Mouse (Mus musculus): ENCODE data around the gene 1810055G02Rik. TPM values are rescaled to one million over a fixed set of nuclear protein-coding genes. Genes with fewer than 3 reads are reported as not detected.

Gene 1810055G02Rik
- total and polyA plus RNA-seq, 3 experiments, result 7.3 to 22.4 (median 12.5) TPM

- H3K27me3 ChIP-seq (ENCODE audit: insufficient read depth, low read length), result peaks cover 21% of the 10 kb centered on the region
- DNase-seq (ENCODE audit: low spot score), result peak; percentile 18
- peak within 1 kb of the TSS; percentile 92 for H3K4me3 ChIP-seq (ENCODE audit: low read depth, low read length)
- no peak for TF ChIP-seq TAL1 (conservative IDR thresholded peaks at IDR 0.05; ENCODE audit: low read depth, low read length)
- no peak for TF ChIP-seq GATA1 (IDR thresholded peaks at IDR 0.05; ENCODE audit: borderline replicate concordance, low read length)
- TF ChIP-seq GATA2 (IDR thresholded peaks at IDR 0.05; ENCODE audit: borderline replicate concordance, low read depth, low read length), result no peak
- no peak for TF ChIP-seq CTCF (IDR thresholded peaks at IDR 0.05; ENCODE audit: low read depth, low read length)
- ATAC-seq (ENCODE audit: extremely low read depth, insufficient number of reproducible peaks, low FRiP score, poor library complexity, severe bottlenecking), result no peak
- H3K4me1 ChIP-seq (ENCODE audit: insufficient read depth, low read depth, low read length), result peaks cover 22% of the 10 kb centered on the region
- peaks cover 15% of the 10 kb centered on the region for H3K36me3 ChIP-seq (replicated peaks)
- no peaks in the 10 kb centered on the region for H3K9me3 ChIP-seq (replicated peaks)
Observed at GRCm38 (mm10) chr19:3767276-3767780, 59.2 kb downstream of the 1810055G02Rik start, which contains the start of gene Kmt5b. Gene Kmt5b, plus strand, starts transcription at chr19:3767421.

Other genes starting within 250 kb of the 1810055G02Rik start
- gene Ppp6r3, start 132.5 kb upstream of the 1810055G02Rik start, total RNA-seq (2014; fragmentation: Nextera tagmentation), result 109 and 115 TPM in 2 replicates
- 95.3 and 105 TPM in 2 replicates for gene Ppp6r3, start 132.5 kb upstream of the 1810055G02Rik start, total RNA-seq (2017)
- gene Ppp6r3, start 132.5 kb upstream of the 1810055G02Rik start, polyA plus RNA-seq (2012), result 59.5 and 84.7 TPM in 2 replicates
- gene Lrp5, start 21.7 kb upstream of the 1810055G02Rik start, total RNA-seq (2014; fragmentation: Nextera tagmentation), result 0.29 TPM in 1 of 2 replicates, not detected in the other
- 0.05 and 0.06 TPM in 2 replicates for gene Lrp5, start 21.7 kb upstream of the 1810055G02Rik start, total RNA-seq (2017)
- 0.01 and 0.05 TPM in 2 replicates for gene Lrp5, start 21.7 kb upstream of the 1810055G02Rik start, polyA plus RNA-seq (2012)
- 26.0 and 32.4 TPM in 2 replicates for gene Kmt5b, start 59.1 kb downstream of the 1810055G02Rik start, total RNA-seq (2014; fragmentation: Nextera tagmentation)
- 29.9 and 36.4 TPM in 2 replicates for gene Kmt5b, start 59.1 kb downstream of the 1810055G02Rik start, total RNA-seq (2017)
- 5.3 and 6.4 TPM in 2 replicates for gene Kmt5b, start 59.1 kb downstream of the 1810055G02Rik start, polyA plus RNA-seq (2012)
- 26.7 and 32.5 TPM in 2 replicates for gene Chka, start 143.5 kb downstream of the 1810055G02Rik start, total RNA-seq (2014; fragmentation: Nextera tagmentation)
- 26.7 and 31.7 TPM in 2 replicates for gene Chka, start 143.5 kb downstream of the 1810055G02Rik start, total RNA-seq (2017)
- 7.4 and 10.9 TPM in 2 replicates for gene Chka, start 143.5 kb downstream of the 1810055G02Rik start, polyA plus RNA-seq (2012)
- 30.7 and 37.5 TPM in 2 replicates for gene Tcirg1, start 198.8 kb downstream of the 1810055G02Rik start, total RNA-seq (2014; fragmentation: Nextera tagmentation)
- 37.0 and 48.5 TPM in 2 replicates for gene Tcirg1, start 198.8 kb downstream of the 1810055G02Rik start, total RNA-seq (2017)
- 36.5 and 43.9 TPM in 2 replicates for gene Tcirg1, start 198.8 kb downstream of the 1810055G02Rik start, polyA plus RNA-seq (2012)
- 200 and 270 TPM in 2 replicates for gene Ndufs8, start 204.5 kb downstream of the 1810055G02Rik start, total RNA-seq (2014; fragmentation: Nextera tagmentation)
- 89.6 and 99.1 TPM in 2 replicates for gene Ndufs8, start 204.5 kb downstream of the 1810055G02Rik start, total RNA-seq (2017)
- gene Ndufs8, start 204.5 kb downstream of the 1810055G02Rik start, polyA plus RNA-seq (2012), result 45.0 and 128 TPM in 2 replicates
- gene Aldh3b1, start 221.5 kb downstream of the 1810055G02Rik start, total RNA-seq (2014; fragmentation: Nextera tagmentation), result not detected in 2 replicates
- gene Aldh3b1, start 221.5 kb downstream of the 1810055G02Rik start, total RNA-seq (2017), result 0.12 TPM in 1 of 2 replicates, not detected in the other
- not detected in 2 replicates for gene Aldh3b1, start 221.5 kb downstream of the 1810055G02Rik start, polyA plus RNA-seq (2012)
- gene Unc93b1, start 226.9 kb downstream of the 1810055G02Rik start, total RNA-seq (2014; fragmentation: Nextera tagmentation), result 0.53 TPM in 1 of 2 replicates, not detected in the other
- gene Unc93b1, start 226.9 kb downstream of the 1810055G02Rik start, total RNA-seq (2017), result 0.22 TPM in 1 of 2 replicates, not detected in the other
- 0.16 and 0.24 TPM in 2 replicates for gene Unc93b1, start 226.9 kb downstream of the 1810055G02Rik start, polyA plus RNA-seq (2012)

Measured in G1E (cell line).